Mouse (Mus musculus) kidney, embryonic 16.5 days (tissue): ENCODE measurements around the gene Psmd9. TPM values are rescaled to one million over a fixed set of nuclear protein-coding genes. Genes with fewer than 3 reads are reported as not detected.

Source experiments
- ATAC-seq: fragments of 200-750 bp; cut with Nextera tagmentation; 2 replicates; pipeline ENCODE4 v1.8.0; 2017; ENCODE audit warnings: moderate TSS enrichment; ENCODE audit not compliant: low FRiP score, low TSS enrichment
- H3K27ac ChIP-seq: fragments of 300-500 bp; sonication (generic); 2 replicates; pipeline ENCODE4 v1.5.1; 2014; ENCODE audit warnings: low read length
- H3K27me3 ChIP-seq: fragments of 300-500 bp; sonication (generic); 2 replicates; pipeline ENCODE4 v1.6.1; 2014; ENCODE audit warnings: low read length, control low read depth, mixed read lengths; ENCODE audit not compliant: insufficient read depth
- H3K36me3 ChIP-seq: fragments of 300-500 bp; sonication (generic); 2 replicates; pipeline ENCODE4 v1.6.1; 2014; ENCODE audit warnings: low read length, control low read depth, mixed read lengths; ENCODE audit not compliant: insufficient read depth
- H3K4me1 ChIP-seq: fragments of 300-500 bp; sonication (generic); 2 replicates; pipeline ENCODE4 v1.6.1; 2014; ENCODE audit warnings: low read length, control low read depth, mixed read lengths; ENCODE audit not compliant: insufficient read depth
- H3K4me2 ChIP-seq: fragments of 300-500 bp; sonication (generic); replicated peaks from 2 replicates; pipeline ENCODE4 v1.6.1; 2014; ENCODE audit warnings: low read depth, low read length
- H3K4me3 ChIP-seq: fragments of 300-500 bp; sonication (generic); 2 replicates; pipeline ENCODE4 v1.5.1; 2014; ENCODE audit warnings: mild to moderate bottlenecking, low read length
- H3K9ac ChIP-seq: fragments of 300-500 bp; sonication (generic); replicated peaks from 2 replicates; pipeline ENCODE4 v1.6.1; 2014; ENCODE audit warnings: low read length
- H3K9me3 ChIP-seq: fragments of 300-500 bp; sonication (generic); 2 replicates; pipeline ENCODE4 v1.6.1; 2016; ENCODE audit warnings: low read length, control low read depth
- WGBS: fragments of 180-500 bp; shearing (Covaris S2); extraction: QIAGEN DNeasy Blood & Tissue Kit; methylation state at CpG from one replicate; pipeline ENCODE4 v1.1.7; 2014; 5-methylcytosine and 5-hydroxymethylcytosine counted together
- polyA plus RNA-seq: library from polyadenylated mRNA; unstranded; fragments of >200 nt; fragmentation: Nextera tagmentation; extraction: Ambion mirVana; gene quantifications from 2 replicates; pipeline ENCODE4 v1.2.1, GENCODE M21; 2015

The Psmd9 gene
- polyA plus RNA-seq, 1 experiment from 2014 or later, result 86.9 TPM

DNA sequence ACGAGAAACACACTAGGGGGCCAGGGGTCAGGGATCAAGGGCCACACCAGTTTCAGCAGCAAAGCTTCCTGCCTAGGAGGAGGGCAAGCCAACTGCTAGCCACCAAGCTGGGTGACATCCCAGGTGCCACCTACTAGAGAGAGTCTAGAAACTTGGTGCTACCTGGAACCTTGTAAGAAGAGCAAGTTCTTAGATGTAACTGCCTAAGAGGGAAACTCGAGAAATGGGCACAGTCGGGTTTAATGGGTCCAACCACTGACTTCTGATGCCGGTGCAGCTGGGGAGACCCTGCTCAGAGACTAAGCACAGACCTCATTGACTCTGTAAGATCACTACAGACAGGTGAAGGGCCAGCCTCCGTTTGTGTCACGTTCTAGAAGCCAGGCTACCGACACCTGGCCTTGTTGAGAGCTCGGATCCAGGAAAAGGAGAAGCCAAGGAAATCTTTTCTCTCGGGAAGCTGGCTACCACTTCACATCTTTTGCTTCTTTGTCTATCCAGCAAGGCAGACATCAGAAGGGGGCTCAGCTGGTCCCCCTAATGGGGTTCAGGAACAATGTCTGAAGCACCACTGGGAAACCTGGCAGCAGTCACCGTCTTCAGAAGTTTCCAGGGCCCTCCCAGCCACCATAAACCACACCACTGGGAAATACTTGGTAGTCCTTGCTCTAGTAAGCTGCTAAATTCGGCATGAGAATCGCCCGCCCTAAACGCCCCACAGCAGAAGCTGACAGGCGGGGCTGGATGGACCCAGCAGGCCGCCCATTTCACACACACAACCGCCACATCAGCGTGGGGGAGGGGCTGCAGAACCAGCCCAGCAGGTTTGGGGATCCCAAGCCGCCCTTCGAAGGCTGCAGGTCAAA, 31.9 kb upstream of the Psmd9 start:
- ATAC-seq, result 0 out of 2 replicates have a peak, but pooled peaks have one; percentile 0
- peaks cover 53% of the 10 kb centered on the region for H3K4me1 ChIP-seq

DNA sequence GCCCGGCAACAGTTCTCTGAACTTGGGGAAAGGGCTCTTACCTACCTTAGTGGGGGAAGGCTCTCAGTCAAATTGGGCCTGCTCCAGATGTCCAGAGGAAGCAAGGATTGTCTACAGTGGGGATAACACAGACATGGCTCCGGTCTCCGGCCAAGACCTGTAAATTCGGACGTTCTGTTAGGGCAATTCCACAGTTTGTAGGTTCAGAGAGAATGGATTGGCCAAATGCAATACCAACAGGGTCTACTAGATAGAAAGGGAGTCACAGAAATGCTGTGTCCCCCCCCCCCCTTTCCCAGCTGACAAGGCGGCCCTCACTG, 31.3 kb upstream of the Psmd9 start:
- Histone ChIP-seq H3K9me3 (no peaks in the 10 kb centered on the region), H3K27me3 (no peaks in the 10 kb centered on the region), H3K36me3 (peaks cover 10% of the 10 kb centered on the region; the same call in 1 of the 2 replicates), H3K9ac (peak overlapping the region; percentile 90), H3K4me2 (peak overlapping the region; percentile 94), H3K4me3 (peak overlapping the region; percentile 59), H3K4me1 (peaks cover 47% of the 10 kb centered on the region), H3K27ac (peak overlapping the region; percentile 100)
- 5% methylated on average over 5 of the region's 6 CpGs for WGBS
- ATAC-seq, result 0 out of 2 replicates have a peak, but pooled peaks have one; percentile 0

More for the DNA sequence above, 31.9 kb upstream of the Psmd9 start:
- Histone ChIP-seq H3K27me3 (no peaks in the 10 kb centered on the region), H3K4me3 (peak overlapping the region; percentile 59), H3K36me3 (peaks cover 10% of the 10 kb centered on the region; the same call in 1 of the 2 replicates), H3K27ac (peak overlapping the region; percentile 100), H3K4me2 (peak overlapping the region; percentile 94), H3K9ac (peak overlapping the region; percentile 90), H3K9me3 (no peaks in the 10 kb centered on the region)
- WGBS, result 3% methylated on average over 20 of the region's 20 CpGs

DNA sequence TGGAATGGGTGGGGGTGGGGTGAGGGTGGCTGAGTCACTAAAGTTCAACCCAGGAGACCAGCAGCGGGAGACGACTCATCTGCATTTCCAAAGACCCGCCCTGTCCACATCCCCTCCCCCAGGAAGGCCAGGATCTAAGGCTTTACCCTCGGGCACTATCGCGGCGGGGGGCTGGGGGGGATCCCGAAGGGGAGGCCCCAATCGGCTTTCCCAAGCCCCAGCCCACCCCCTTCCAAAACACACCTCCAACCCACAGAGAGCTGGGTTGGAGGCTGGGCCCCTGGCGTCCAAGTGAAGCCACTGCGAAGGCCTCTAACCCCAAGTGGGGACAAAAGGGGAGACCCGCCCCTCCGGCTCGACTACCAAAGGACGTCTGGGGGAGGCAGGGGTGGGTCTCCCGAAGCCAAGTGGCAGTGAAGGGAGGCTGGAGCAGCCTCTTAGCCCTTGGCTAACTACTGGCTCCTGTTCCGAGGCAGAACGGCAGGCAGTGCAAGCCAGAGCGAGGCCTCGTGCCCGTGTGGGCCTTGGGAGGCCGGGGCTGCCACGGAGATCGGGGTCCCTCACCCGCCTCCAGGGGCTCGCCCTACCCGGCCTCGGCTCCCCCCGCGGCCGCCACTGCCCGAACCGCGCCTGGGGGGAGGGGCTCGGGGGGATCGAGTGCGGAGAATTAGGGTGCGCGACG, 30.8 kb upstream of the Psmd9 start:
- peak; percentile 49 for ATAC-seq
- WGBS, result under 1% methylated on average over 37 of the region's 40 CpGs

DNA sequence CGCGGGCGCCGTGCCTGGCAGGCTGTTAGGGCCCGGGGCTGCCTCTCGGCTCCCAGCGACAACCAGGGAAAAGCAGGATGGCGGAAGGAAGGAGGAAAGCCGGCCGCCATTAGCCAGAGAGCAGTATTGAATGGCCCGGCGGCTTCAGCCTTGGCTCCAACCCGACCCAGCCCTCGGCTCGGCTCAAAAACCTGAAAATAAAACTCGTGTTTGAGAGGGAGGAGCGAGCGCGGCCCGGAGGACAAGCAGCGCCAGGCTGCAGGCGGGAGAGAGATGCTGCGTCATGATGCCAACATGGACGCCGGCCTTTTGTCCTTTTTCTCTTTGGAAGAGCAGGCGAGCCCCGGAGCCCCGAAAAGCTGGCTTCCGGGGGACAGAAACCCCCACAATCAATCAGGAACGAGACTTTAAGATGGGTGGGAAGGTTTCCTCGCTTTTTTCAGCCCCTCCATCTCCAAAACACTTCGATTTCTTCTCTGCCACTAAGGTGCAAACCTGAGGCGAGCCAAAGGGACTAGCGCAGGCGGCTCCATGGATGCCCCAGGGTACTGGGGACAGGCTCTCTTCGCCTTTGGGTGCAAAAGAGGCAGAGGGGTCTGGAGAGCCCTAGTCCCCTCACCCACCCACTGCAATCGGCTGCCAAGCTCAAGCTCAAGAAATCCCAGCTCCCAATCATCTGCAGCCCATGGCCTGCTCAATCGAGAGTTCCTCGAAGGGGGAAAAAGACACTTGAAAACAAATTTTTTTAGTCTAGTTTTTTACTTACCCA, 30.1 kb upstream of the Psmd9 start:
- Histone ChIP-seq H3K27me3 (no peaks in the 10 kb centered on the region), H3K9ac (peak overlapping the region; percentile 90), H3K9me3 (no peaks in the 10 kb centered on the region), H3K4me2 (peak overlapping the region; percentile 94), H3K4me1 (peaks cover 40% of the 10 kb centered on the region), H3K4me3 (peak overlapping the region; percentile 59), H3K36me3 (peaks cover 7% of the 10 kb centered on the region; the same call in 1 of the 2 replicates), H3K27ac (peak overlapping the region; percentile 100)
- no peak for ATAC-seq
- under 1% methylated on average over 39 of the region's 39 CpGs for WGBS

More for the DNA sequence above, 30.8 kb upstream of the Psmd9 start:
- H3K4me1 ChIP-seq, result peaks cover 43% of the 10 kb centered on the region
- H3K4me2 ChIP-seq, result peak overlapping the region; percentile 94
- H3K9ac ChIP-seq, result peak overlapping the region; percentile 90
- peaks cover 10% of the 10 kb centered on the region; the same call in 1 of the 2 replicates for H3K36me3 ChIP-seq
- H3K27me3 ChIP-seq, result no peaks in the 10 kb centered on the region
- peak overlapping the region; percentile 59 for H3K4me3 ChIP-seq
- no peaks in the 10 kb centered on the region for H3K9me3 ChIP-seq
- peak overlapping the region; percentile 100 for H3K27ac ChIP-seq

DNA sequence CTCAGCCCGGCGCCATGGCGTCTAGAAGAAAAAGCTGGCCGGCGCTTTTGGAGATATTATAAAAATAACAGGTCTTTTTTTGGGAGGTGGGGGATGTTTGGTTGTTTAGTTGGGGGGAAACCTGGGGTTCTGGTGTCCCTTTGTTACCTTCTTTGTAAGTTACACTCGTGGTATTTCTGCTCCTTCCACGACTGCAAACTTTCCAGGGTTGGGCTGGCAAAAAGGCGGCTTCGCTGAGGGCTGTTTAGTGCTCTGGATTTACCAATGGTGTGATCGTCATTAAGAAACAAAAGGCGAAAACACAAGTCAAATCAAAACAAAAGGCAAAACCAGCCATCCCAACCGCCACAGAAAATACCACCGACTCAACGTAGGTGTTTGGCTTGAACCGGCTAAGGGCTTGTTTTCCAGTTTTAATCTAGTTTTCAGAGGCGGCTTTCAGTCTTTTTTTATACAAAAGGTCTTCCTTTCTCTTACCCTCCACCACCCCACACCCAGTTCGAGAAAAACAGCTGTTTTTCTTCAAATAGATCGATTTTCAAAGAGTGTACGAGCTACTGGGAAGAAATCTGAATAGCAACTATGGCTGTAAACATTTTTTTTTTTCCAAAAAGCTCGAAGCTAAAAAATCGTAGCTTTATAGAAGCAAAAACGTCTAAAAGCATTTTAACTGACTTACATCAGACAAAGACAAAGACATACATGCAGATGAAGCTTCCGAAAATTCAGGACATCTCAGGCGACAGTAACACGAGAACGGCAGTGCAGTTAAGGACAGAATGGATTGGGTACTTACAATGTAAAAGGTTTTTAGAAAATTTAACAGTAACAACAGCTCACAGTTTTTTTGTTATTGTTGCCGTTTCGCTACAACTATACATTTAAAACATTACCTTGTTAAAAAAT, 29.2 kb upstream of the Psmd9 start:
- ATAC-seq, result no peak
- Histone ChIP-seq H3K9ac (peak overlapping the region; percentile 90), H3K4me1 (peaks cover 39% of the 10 kb centered on the region), H3K4me2 (peak overlapping the region; percentile 94), H3K9me3 (no peaks in the 10 kb centered on the region), H3K36me3 (peaks cover under 1% of the 10 kb centered on the region; the same call in 1 of the 2 replicates), H3K27ac (peak overlapping the region; percentile 100), H3K4me3 (peak overlapping the region; percentile 59), H3K27me3 (no peaks in the 10 kb centered on the region)
- WGBS, result under 1% methylated on average over 28 of the region's 28 CpGs

DNA sequence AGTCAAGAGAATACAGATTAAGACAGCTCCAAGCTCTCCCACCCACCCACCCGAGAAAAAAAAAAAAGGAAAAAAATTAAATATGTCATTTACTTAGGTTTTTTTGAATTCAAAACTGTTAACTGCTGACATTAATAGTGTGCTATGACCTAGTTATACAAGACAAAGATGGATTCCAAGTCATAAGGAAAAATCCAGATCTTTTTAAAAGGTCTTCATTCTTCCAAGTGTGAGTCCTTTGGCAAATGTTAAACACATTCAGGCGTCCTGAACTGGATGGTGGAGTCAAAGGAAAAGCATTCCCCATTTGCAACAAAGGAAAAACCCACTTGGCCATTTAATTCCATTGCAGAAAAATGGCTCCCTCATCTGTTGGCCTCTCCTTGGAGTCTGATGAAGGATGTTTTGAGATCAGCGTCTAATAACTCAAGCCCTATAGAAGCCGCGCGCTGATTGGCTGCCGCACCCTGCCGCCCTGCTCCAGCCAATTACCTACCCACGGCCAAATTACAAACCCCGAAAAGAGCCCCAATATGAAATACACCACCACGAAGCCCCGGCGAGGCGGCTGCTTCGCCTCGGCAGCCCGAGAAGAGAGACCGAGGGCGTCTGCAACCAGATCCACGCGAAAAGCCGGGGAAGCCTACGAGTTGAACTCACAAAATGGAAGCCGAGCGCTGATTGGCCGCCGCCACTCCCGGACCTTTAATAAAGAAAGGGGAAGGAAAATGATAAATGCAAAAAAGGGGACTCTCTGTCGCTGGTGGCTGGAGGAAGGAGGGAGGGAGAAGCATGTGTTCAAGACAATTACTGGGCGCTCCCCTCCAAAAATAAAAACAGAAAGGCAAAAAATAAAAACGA, 28.3 kb upstream of the Psmd9 start:
- H3K4me3 ChIP-seq, result peak overlapping the region; percentile 84
- peaks cover 39% of the 10 kb centered on the region for H3K4me1 ChIP-seq
- peak; percentile 49 for ATAC-seq
- peaks cover 8% of the 10 kb centered on the region; the same call in 1 of the 2 replicates for H3K36me3 ChIP-seq
- H3K9me3 ChIP-seq, result no peaks in the 10 kb centered on the region
- peak overlapping the region; percentile 98 for H3K4me2 ChIP-seq
- peak overlapping the region; percentile 99 for H3K27ac ChIP-seq
- H3K27me3 ChIP-seq, result no peaks in the 10 kb centered on the region
- under 1% methylated on average over 31 of the region's 31 CpGs for WGBS
- peak overlapping the region; percentile 99 for H3K9ac ChIP-seq

DNA sequence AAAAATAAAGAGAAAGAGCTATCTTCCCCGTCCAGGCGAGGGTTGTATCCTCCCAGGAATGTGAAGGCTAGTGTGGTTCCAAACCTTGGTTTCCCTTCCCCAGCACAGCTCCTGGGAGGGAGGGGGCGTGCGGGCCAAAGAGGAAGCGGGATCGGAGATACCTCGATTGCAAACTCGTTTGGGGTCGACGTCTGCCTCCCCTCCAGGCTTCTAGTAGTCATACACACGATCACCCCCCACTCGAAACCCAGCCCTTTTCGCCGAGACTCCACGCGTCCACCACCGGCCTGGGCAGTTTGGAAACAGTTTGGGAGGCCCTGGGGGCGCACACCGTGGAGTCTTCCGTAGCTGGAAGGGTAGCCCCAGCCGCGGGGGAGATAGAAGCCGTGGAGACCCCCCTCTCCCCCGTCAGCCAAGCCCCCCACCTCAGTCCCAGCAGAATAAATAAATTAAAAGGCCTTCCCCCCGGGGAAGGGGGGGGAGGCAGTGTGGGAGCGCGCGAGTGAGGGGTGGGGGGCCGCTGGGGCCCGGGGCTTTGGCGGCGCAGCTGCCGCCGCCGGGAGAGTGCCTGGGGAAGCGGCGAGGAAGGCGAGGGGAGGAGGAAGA, 27.6 kb upstream of the Psmd9 start:
- no peaks in the 10 kb centered on the region for H3K9me3 ChIP-seq
- peaks cover 12% of the 10 kb centered on the region for H3K36me3 ChIP-seq
- under 1% methylated on average over 29 of the region's 38 CpGs for WGBS
- no peaks in the 10 kb centered on the region for H3K27me3 ChIP-seq
- peak overlapping the region; percentile 99 for H3K9ac ChIP-seq
- H3K4me2 ChIP-seq, result peak overlapping the region; percentile 98
- peak overlapping the region; percentile 84 for H3K4me3 ChIP-seq
- peaks cover 34% of the 10 kb centered on the region for H3K4me1 ChIP-seq
- peak overlapping the region; percentile 99 for H3K27ac ChIP-seq
- ATAC-seq, result no peak
